Mouse (Mus musculus): Measurements from ENCODE around the gene Tmem179.

Tmem179 gene

DNA sequence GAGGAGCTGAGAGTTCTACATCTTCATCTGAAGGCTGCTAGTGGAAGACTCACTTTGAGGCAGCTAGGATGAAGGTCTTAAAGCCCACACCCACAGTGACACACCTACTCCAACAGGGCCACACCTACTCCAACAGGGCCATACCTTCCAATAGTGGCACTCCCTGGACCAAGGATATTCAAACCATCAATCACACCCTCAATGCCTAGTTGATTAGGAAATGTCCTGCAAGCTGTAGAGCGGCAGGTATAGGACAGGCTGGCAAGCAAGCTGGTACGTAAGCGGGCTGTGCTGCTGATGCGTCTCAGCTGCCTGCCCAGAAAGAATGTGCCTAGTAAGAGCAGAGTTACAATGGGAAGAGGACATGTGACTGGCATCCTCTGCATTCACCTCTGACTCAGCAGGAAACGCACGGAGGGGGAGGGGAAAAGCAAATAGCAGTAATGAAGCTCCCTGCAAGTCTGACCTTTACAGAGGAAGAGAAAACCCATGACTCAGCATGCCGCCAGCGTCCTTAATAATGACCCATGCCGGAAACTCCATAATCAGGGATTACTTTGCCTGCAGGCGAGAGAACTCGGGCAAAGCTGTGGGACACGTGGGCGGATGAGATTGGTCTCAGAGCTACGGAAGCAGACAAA lies at the start of gene Tmem179:
Gene Tmem179 (minus strand): TSS at position 51 of the 641 bp plus-strand sequence.
- peak; percentile 80 to 85 for DNase-seq

DNA sequence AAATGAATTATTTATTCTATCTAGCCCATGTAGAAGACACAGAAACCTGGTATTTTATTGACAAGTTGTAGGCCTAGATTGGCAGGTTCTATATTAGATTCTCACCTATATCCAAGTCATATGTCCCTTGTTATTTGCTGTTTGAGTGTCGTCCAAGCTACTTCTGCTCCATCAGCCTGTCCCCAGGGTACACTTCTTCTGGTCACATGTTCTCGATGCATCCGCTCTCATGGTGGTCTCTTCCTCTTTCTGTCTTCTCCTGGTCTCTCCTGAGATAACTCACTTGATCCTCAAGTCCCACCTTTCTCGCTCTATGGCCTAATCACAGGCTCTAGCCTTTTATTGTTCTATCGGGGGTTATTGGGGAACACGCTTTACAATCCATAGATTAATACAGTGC lies 46.5 kb upstream of the Tmem179 start:
- DNase-seq = no peak

DNA sequence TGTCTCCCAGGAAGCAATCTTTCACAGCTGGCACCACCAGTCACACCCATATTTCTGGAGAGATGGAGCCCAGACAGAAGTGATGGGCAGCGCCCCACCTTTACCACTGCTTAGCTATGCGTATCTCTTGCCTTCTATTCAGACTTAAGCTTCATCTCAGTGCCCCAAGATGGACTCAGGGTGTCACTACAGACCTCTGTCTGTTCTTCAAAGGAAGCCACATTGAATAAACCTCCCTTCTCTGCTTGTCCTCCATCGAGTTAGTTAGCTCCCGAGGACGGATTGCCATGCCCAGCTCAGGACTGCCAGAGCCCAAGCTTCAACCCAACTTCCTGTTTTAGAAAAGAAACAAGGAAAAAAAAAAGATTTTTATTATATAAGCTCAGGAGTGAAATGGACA lies 45.9 kb upstream of the Tmem179 start:
- no peak for DNase-seq

DNA sequence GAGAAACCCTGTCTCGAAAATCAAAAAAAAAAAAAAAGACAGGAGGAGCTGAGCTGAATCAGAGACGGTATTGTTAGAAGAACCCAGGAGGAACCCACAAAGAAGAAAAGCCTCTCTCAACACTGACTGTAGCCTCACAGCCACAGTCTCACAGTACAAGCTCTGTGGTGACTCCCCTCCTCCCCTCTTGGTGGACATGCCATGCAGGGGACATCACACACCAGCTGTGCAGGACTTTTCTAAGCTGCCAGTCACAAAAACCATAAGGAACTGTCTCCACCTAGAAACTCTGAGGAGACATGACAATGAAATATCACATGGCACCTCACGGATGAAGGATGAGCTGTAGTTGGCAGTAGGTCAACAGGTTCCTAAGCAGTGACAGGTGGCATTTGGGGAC lies 44.6 kb upstream of the Tmem179 start:
- no peak for DNase-seq

- peak; percentile 21 to 60 for DNase-seq
These were observed 43.7 kb upstream of the Tmem179 start for GRCm38 (mm10) chr12:112560176-112560797.

DNA sequence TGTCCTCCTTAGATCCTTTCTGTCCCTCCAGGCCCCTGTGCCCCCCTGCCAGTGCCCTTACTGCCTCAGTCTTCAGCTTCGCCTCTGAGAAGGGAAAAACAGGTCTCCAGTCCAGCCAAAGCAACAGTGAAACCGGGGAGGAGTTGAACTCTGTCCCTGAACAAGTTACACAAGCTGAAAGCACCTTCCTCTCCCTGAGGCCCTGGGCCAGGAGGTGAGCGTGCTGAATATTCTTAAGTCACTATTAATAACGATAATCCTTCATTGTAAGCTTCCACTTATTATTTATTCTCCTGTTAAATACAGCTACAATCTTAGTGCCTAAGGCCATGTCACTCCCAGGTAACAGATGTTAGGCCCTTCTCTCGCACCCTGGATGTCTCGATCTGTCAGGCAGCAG lies 43.1 kb upstream of the Tmem179 start:
- DNase-seq = peak; percentile 30 to 43

DNA sequence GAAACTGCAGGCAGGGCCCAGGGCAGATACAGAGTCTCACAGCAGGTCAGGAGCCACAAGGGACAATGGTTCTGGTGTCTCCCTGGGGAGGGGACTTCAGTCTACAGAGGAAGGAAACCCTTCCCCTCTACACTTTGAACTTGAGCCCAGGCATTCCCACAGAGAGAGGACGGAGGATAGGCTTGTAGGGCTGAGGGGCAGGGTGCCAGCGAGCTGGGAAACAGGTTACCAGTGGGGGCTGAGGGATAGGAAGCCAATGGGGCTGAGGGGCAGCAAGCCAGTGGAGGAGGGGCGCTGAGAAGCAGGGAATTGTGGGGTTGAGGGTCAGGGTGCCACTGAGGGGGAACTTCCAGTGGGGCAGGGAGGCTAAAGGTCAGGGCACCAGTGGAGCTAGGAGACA lies 42.7 kb upstream of the Tmem179 start:
- DNase-seq = peak; percentile 61 to 74

GRCm38 (mm10) chr12:112557219-112557618 lies 40.7 kb upstream of the Tmem179 start:
- DNase-seq = no peak

DNA sequence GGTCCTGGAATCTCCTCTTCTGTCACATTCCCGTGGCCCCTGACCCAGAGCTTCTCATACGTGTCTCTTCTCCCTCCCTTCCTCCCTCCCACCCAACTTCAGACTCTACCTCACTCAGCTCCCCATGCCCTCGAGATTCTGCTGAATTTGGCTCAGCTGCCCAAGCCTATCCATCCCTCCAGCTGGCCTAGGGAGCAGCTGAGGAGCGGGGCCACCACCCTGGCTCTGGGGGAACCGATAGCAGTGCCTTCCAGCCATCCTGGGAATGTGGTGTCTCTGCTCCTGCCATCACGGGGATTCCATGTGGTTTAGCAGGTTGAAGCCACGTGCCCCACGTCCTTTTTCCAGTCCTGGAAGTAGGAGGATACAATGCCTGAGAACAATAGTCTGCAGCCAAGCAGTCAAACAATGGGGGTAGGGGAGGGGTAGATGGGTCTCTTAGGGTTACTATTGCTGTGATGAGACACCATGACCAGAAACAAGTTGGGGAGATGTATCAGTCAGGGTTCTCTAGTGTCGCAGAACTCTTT lies 40.0 kb upstream of the Tmem179 start:
- no peak for DNase-seq

GRCm38 (mm10) chr12:112554900-112555299 lies 38.4 kb upstream of the Tmem179 start:
- DNase-seq = peak; percentile 65 to 78

DNA sequence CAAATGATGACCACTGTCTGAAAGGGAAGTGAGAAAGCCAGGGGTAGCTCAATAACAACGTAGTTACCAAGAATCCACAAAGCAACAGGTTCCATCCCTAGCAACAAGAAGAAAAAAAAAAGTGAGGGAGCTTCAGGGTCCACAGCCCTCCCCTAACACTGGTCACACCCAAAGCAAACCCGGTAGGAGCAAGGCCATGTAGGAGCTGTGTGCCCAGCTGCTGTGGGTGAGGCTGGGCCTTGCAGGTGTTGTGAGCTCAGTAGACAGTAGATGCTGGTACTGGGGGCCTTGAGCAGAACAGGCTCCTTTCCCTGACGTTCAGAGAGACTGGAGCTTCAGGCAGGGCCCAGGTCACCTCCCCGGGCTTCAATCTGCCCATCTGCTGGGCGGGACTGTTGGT lies 36.0 kb upstream of the Tmem179 start:
- DNase-seq = no peak

- DNase-seq = peak; percentile 75 to 85
These were observed 35.4 kb upstream of the Tmem179 start for GRCm38 (mm10) chr12:112551861-112552375.

GRCm38 (mm10) chr12:112549287-112549686 lies 32.7 kb upstream of the Tmem179 start:
- no peak for DNase-seq

GRCm38 (mm10) chr12:112546110-112546509 lies 29.6 kb upstream of the Tmem179 start:
- no peak for DNase-seq

DNA sequence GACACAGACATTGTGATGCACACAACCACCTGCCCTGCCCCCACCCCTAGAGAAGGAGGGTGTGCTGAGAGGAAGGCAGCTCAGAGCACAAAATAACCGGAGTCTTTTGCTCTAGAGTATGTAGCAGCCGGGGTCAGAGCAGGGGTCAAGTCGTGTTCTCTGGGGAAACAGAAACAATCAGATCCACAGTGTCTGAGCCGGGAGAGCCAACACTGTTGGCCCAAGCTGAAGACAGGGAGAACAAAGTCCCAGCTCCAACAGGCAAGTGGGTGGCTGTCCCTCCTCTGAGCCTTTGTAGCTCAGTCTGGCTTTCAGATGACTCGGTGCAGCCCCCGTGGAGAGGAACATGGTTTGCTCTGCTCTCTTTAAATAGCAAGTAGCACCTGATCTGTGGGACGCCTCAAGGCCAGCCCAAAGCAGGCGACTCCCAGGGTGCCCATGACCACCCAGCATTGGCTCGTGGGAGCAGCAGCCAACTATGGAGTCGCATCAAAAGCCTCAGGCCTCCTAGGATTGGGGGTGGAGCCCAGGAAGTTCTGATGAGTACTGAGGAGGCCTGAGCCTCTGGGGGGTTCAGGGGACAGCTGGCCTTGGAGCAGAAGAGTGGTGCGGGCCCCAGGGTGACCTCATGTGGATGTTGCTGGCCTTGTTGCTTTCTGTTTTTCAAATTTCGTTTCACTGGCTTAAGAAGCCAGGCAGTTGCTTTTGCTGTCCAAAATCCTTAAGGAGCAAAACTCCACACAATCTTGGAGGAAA lies 28.6 kb upstream of the Tmem179 start:
- DNase-seq = peak in 1 of 2 experiments; percentile 23

GRCm38 (mm10) chr12:112543941-112544340 lies 27.4 kb upstream of the Tmem179 start:
- DNase-seq = no peak

DNA sequence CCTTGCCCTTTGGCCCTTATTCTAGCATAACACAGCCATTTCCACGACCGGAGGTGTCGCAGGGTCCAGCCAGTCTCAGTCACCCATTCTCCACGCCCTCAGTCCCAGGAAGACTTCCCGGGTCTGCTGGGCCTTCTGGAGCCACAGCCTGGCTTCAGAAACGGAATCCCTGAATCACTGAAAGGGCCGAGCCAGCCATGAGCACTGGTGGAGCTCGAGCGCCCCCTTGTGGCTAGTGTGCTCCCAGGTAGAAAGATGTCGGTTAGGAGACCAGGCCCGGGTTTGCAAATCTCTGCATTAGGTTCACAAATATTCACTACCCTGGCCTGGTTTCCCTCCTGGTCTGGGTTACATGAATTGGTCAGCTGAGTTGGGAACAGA lies 26.4 kb upstream of the Tmem179 start:
- peak; percentile 88 to 96 for DNase-seq

GRCm38 (mm10) chr12:112542257-112542919 lies 25.8 kb upstream of the Tmem179 start:
- peak; percentile 19 to 25 for DNase-seq

GRCm38 (mm10) chr12:112541483-112542091 lies 25.0 kb upstream of the Tmem179 start:
- DNase-seq = no peak

GRCm38 (mm10) chr12:112540321-112540720 lies 23.8 kb upstream of the Tmem179 start:
- no peak for DNase-seq

DNA sequence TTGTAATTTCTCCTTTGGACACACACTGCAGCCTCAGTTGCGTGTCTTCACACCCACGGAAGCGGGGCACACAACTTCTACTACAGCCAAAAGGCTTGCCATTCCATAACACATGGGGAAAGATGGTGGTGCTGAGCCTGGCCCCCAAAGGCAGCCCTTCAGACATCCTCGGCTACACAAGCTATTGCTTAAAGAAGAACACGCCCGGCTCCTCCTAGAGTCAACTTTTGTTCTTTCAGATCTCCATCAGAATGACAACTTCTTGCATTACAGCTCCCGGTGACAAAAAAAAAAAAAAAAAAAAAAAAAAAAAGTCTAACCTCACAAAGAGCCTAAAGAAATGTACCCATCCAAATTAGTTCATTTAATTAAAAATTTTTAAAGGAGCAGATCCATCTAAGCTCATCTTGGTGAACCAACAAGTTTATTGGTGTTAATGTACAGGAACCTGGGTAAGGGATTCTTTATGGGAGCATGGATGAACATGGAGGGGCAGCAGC lies 23.0 kb upstream of the Tmem179 start:
- DNase-seq = no peak

DNA sequence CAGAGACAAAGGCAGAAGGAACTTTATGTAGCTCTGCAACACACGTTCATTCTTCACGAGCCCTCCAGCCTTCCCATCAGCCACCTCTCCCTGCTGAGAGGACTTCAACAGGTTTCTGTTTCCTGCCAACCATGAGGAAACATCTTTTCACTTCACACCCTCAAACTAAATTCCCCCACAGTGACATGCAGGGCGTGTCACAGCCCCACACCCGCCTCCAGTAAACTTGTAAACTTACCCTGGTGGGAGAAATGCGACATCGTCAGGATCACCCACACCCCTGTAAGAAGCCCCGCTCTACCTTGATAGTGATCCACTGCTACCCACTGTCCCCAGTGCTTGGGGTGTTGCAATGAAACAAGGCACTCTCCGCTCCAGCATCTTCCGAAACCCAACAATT lies 21.8 kb upstream of the Tmem179 start:
- DNase-seq = no peak
